ENCODE assay signal across 10 mouse cellular contexts in genomic region chr6:125364448-125364847, GRCm38 (mm10). TPM values are rescaled to one million over a fixed set of nuclear protein-coding genes. Genes with fewer than 3 reads are reported as not detected.
DNase-seq lines count a peak whose midpoint lies in the region; ATAC-seq and TF ChIP-seq lines count a peak whose summit lies in the region.
"Had no signal": no experiment of that assay in that cellular context is flagged by ENCODE, and none has a peak within 500 bp of the region (broad histone marks: within the 10 kb centered on the region; RNA-seq: fewer than 3 reads in every experiment).

No protein-coding gene starts in this region.

- ATAC-seq in intestine, embryonic 14.5 days (replicated peaks; ENCODE audit: low FRiP score, low TSS enrichment, low read depth): peak; percentile 10; the same call in 1 of the 2 replicates
- ATAC-seq in lung, embryonic 16.5 days (ENCODE audit: low read depth): peak; percentile 27; the same call in 1 of the 2 replicates
- ATAC-seq: inflammation-experienced regulatory T-cells, adult 6 months had no signal

- peak; percentile 60 for TF ChIP-seq CTCF in liver, adult 2 months (IDR thresholded peaks at IDR 0.05; ENCODE audit: low read depth, low read length)

- WGBS in liver, adult 2 months: 26% methylated on average over 8 of the region's 8 CpGs
- 9% methylated on average over 8 of the region's 8 CpGs for WGBS in intestine, embryonic 14.5 days
- 13% methylated on average over 8 of the region's 8 CpGs for WGBS in lung, embryonic 16.5 days

- H3K27me3 ChIP-seq in liver, adult 2 months (ENCODE audit: control insufficient read depth, insufficient read depth, low read length): no peaks in the 10 kb centered on the region
- H3K27me3 ChIP-seq in intestine, embryonic 14.5 days (replicated peaks; ENCODE audit: control insufficient read depth, insufficient read depth, low read length): peaks cover 7% of the 10 kb centered on the region; the same call in 1 of the 2 replicates
- no peaks in the 10 kb centered on the region for H3K27me3 ChIP-seq in lung, embryonic 16.5 days (ENCODE audit: control insufficient read depth, insufficient read depth, low read depth, low read length)

- H3K9me3 ChIP-seq in intestine, embryonic 14.5 days (ENCODE audit: control insufficient read depth, low read length): no peaks in the 10 kb centered on the region
- H3K9me3 ChIP-seq in lung, embryonic 16.5 days (ENCODE audit: control insufficient read depth, low read length): no peaks in the 10 kb centered on the region

- H3K4me1 ChIP-seq in liver, adult 2 months (ENCODE audit: control insufficient read depth, insufficient read depth, low read length): peaks cover 11% of the 10 kb centered on the region
- peaks cover 24% of the 10 kb centered on the region; the same call in 1 of the 2 replicates for H3K4me1 ChIP-seq in intestine, embryonic 14.5 days (replicated peaks; ENCODE audit: control insufficient read depth, insufficient read depth, low read length)
- H3K4me1 ChIP-seq in lung, embryonic 16.5 days (replicated peaks; ENCODE audit: control insufficient read depth, insufficient read depth, low read length): 0 out of 2 replicates have a peak, but pooled peaks cover 8% of the 10 kb centered on the region

- H3K9ac ChIP-seq in liver, adult 2 months (ENCODE audit: low read depth, low read length): no peak overlapping the region; the same call in 1 of the 2 replicates
- no peak overlapping the region for H3K9ac ChIP-seq in intestine, embryonic 14.5 days (ENCODE audit: low read length)
- no peak overlapping the region for H3K9ac ChIP-seq in lung, embryonic 16.5 days (ENCODE audit: low read length)

- H3K4me3 ChIP-seq in liver, adult 2 months (ENCODE audit: insufficient read depth, low read depth, low read length): no peak overlapping the region
- H3K4me3 ChIP-seq in intestine, embryonic 14.5 days (ENCODE audit: low read depth, low read length): no peak overlapping the region
- no peak overlapping the region for H3K4me3 ChIP-seq in lung, embryonic 16.5 days (ENCODE audit: low read length)
- H3K4me3 ChIP-seq: erythroblast, embryonic 14.5 days had no signal

- DNase-seq in adrenal gland, postnatal 10 days: peak; percentile 55
- no peak for DNase-seq in adrenal gland, adult 18-20 months (ENCODE audit: low spot score in 2 of 2)
- DNase-seq in liver, adult 2 months (ENCODE audit: extremely low read depth, low read depth, low spot score): no peak
- no peak for DNase-seq in liver
- no peak for DNase-seq in intestine, embryonic 14.5 days (ENCODE audit: low spot score)
- DNase-seq in cerebellum, adult 18-20 months: no peak
- no peak for DNase-seq in T-cell, adult 2 months (ENCODE audit: low spot score)

- peak overlapping the region; percentile 21; the same call in 1 of the 2 replicates for H3K27ac ChIP-seq in liver, adult 2 months (replicated peaks; ENCODE audit: insufficient read depth, low read depth, low read length)
- no peak overlapping the region for H3K27ac ChIP-seq in intestine, embryonic 14.5 days (ENCODE audit: low read depth)
- no peak overlapping the region for H3K27ac ChIP-seq in lung, embryonic 16.5 days (ENCODE audit: low read length)

- peaks cover 19% of the 10 kb centered on the region; the same call in 1 of the 2 replicates for H3K36me3 ChIP-seq in liver, adult 2 months (ENCODE audit: control insufficient read depth, insufficient read depth, low read length)
- peaks cover 34% of the 10 kb centered on the region for H3K36me3 ChIP-seq in intestine, embryonic 14.5 days (ENCODE audit: control insufficient read depth, insufficient read depth, low read length)
- H3K36me3 ChIP-seq in lung, embryonic 16.5 days (ENCODE audit: control insufficient read depth, insufficient read depth, low read length): peaks cover 26% of the 10 kb centered on the region

- TF ChIP-seq POLR2A in liver, adult 2 months (IDR thresholded peaks at IDR 0.05; ENCODE audit: extremely low read depth, insufficient read depth, low read length): no peak

- no peak overlapping the region for H3K4me2 ChIP-seq in intestine, embryonic 14.5 days (ENCODE audit: low read length)
- H3K4me2 ChIP-seq in lung, embryonic 16.5 days (ENCODE audit: low read depth, low read length): no peak overlapping the region

- H3K79me2 ChIP-seq in liver, adult 2 months (ENCODE audit: control insufficient read depth, insufficient read depth, low read length): no peaks in the 10 kb centered on the region

RNA-seq across cellular contexts. Expression of gene Tnfrsf1a, which starts 15.3 kb away (rescaled TPM):
- total RNA-seq in adrenal gland, postnatal 10 days (2021): 100 to 1,000 TPM; 168 to 190 TPM
- 100 to 1,000 TPM; 185 to 291 TPM for total RNA-seq in adrenal gland, adult 18-20 months (2021)
- 21.0 and 28.6 TPM in 2 replicates for total RNA-seq in liver, adult 2 months (2014; rRNA removed)
- polyA plus RNA-seq in liver, adult 2 months (2012; rRNA removed): 89.3 and 110 TPM in 2 replicates
- 60.6 and 63.3 TPM in 2 replicates for polyA plus RNA-seq in intestine, embryonic 14.5 days (2014; fragmentation: Nextera tagmentation; extraction: Ambion mirVana)
- polyA plus RNA-seq in lung, embryonic 16.5 days (2015; fragmentation: Nextera tagmentation; extraction: Ambion mirVana): 115 and 117 TPM in 2 replicates

RNA-seq across cellular contexts. Expression of gene Plekhg6, which starts 16.1 kb away (rescaled TPM):
- under 1 TPM; 0.69 to 0.82 TPM for total RNA-seq in adrenal gland, postnatal 10 days (2021)
- total RNA-seq in adrenal gland, adult 18-20 months (2021): under 1 TPM in 1 of 2 experiments, not detected in 1; 0.13 TPM
- 3.0 and 3.6 TPM in 2 replicates for total RNA-seq in liver, adult 2 months (2014; rRNA removed)
- 5.0 and 5.9 TPM in 2 replicates for polyA plus RNA-seq in liver, adult 2 months (2012; rRNA removed)
- polyA plus RNA-seq in intestine, embryonic 14.5 days (2014; fragmentation: Nextera tagmentation; extraction: Ambion mirVana): 2.4 and 2.8 TPM in 2 replicates
- 0.49 and 0.99 TPM in 2 replicates for polyA plus RNA-seq in lung, embryonic 16.5 days (2015; fragmentation: Nextera tagmentation; extraction: Ambion mirVana)
- polyA plus RNA-seq: erythroblast, embryonic 14.5 days; inflammation-experienced regulatory T-cells, adult 6 months had no signal

RNA-seq across cellular contexts. Expression of gene Scnn1a, which starts 44.0 kb away (rescaled TPM):
- 1 to 10 TPM in 1 of 2 experiments, under 1 TPM in 1; 0.84 to 1.2 TPM for total RNA-seq in adrenal gland, postnatal 10 days (2021)
- 1 to 10 TPM; 1.3 to 1.7 TPM for total RNA-seq in adrenal gland, adult 18-20 months (2021)
- 3.0 and 6.7 TPM in 2 replicates for total RNA-seq in liver, adult 2 months (2014; rRNA removed)
- 16.5 and 24.8 TPM in 2 replicates for polyA plus RNA-seq in liver, adult 2 months (2012; rRNA removed)
- 2.0 TPM in 2 replicates for polyA plus RNA-seq in intestine, embryonic 14.5 days (2014; fragmentation: Nextera tagmentation; extraction: Ambion mirVana)
- polyA plus RNA-seq in lung, embryonic 16.5 days (2015; fragmentation: Nextera tagmentation; extraction: Ambion mirVana): 9.1 and 13.4 TPM in 2 replicates
- polyA plus RNA-seq: inflammation-experienced regulatory T-cells, adult 6 months had no signal

RNA-seq across cellular contexts. Expression of gene Ltbr, which starts 50.8 kb away (rescaled TPM):
- total RNA-seq in adrenal gland, postnatal 10 days (2021): 10 to 100 TPM; 64.5 to 70.3 TPM
- total RNA-seq in adrenal gland, adult 18-20 months (2021): 10 to 100 TPM; 56.6 to 78.9 TPM
- 55.9 and 57.1 TPM in 2 replicates for total RNA-seq in liver, adult 2 months (2014; rRNA removed)
- polyA plus RNA-seq in liver, adult 2 months (2012; rRNA removed): 102 and 106 TPM in 2 replicates
- polyA plus RNA-seq in intestine, embryonic 14.5 days (2014; fragmentation: Nextera tagmentation; extraction: Ambion mirVana): 67.4 and 67.8 TPM in 2 replicates
- 91.1 and 96.4 TPM in 2 replicates for polyA plus RNA-seq in lung, embryonic 16.5 days (2015; fragmentation: Nextera tagmentation; extraction: Ambion mirVana)
